Mouse (Mus musculus) midbrain, postnatal 0 days (tissue): Measurements from ENCODE around the gene Mars. TPM values are rescaled to one million over a fixed set of nuclear protein-coding genes. Genes with fewer than 3 reads are reported as not detected.

Experiments used
- ATAC-seq: fragments of 200-750 bp; cut with Nextera tagmentation; 2 replicates; pipeline ENCODE4 v1.8.0; 2017; ENCODE audit warnings: moderate number of reproducible peaks, mild to moderate bottlenecking, moderate TSS enrichment, moderate library complexity; ENCODE audit not compliant: low FRiP score
- DNase-seq: peaks from one replicate; pipeline ENCODE4 v3.0.0-alpha.2; 2015; ENCODE audit warnings: low spot score
- H3K27ac ChIP-seq: fragments of 300-500 bp; sonication (generic); 2 replicates; pipeline ENCODE4 v1.5.1; 2014; ENCODE audit warnings: low read depth, mild to moderate bottlenecking, low read length, mixed read lengths
- H3K27me3 ChIP-seq: fragments of 300-500 bp; sonication (generic); 2 replicates; pipeline ENCODE4 v1.6.1; 2014; ENCODE audit warnings: low read length, control low read depth, mixed read lengths; ENCODE audit not compliant: insufficient read depth
- H3K36me3 ChIP-seq: fragments of 300-500 bp; sonication (generic); 2 replicates; pipeline ENCODE4 v1.6.1; 2014; ENCODE audit warnings: low read length, control low read depth, mixed read lengths; ENCODE audit not compliant: insufficient read depth
- H3K4me1 ChIP-seq: fragments of 300-500 bp; sonication (generic); 2 replicates; pipeline ENCODE4 v1.6.1; 2014; ENCODE audit warnings: mild to moderate bottlenecking, control low read depth, antibody characterized with exemption, low read length, mixed read lengths; ENCODE audit not compliant: insufficient read depth
- H3K4me2 ChIP-seq: fragments of 300-500 bp; sonication (generic); 2 replicates; pipeline ENCODE4 v1.6.1; 2014; ENCODE audit warnings: low read depth, mild to moderate bottlenecking, low read length, mixed read lengths; ENCODE audit not compliant: poor library complexity, severe bottlenecking
- H3K4me3 ChIP-seq: fragments of 300-500 bp; sonication (generic); 2 replicates; pipeline ENCODE4 v1.5.1; 2014; ENCODE audit warnings: low read depth, mild to moderate bottlenecking, low read length, moderate library complexity
- H3K9ac ChIP-seq: fragments of 300-500 bp; sonication (generic); replicated peaks from 2 replicates; pipeline ENCODE4 v1.6.1; 2014; ENCODE audit warnings: mild to moderate bottlenecking, low read length, moderate library complexity, mixed read lengths; ENCODE audit not compliant: poor library complexity, severe bottlenecking
- H3K9me3 ChIP-seq: fragments of 300-500 bp; sonication (generic); 2 replicates; pipeline ENCODE4 v1.6.1; 2016; ENCODE audit warnings: low read length, control low read depth
- CTCF ChIP-seq: IDR thresholded peaks from 2 replicates; pipeline ENCODE4 v1.5.1; 2016; ENCODE audit warnings: antibody characterized with exemption, mild to moderate bottlenecking
- WGBS: fragments of 180-500 bp; shearing (Covaris S2); extraction: QIAGEN DNeasy Blood & Tissue Kit; methylation state at CpG from one replicate; pipeline ENCODE4 v1.1.7; 2014; 5-methylcytosine and 5-hydroxymethylcytosine counted together
- polyA plus RNA-seq: library from polyadenylated mRNA; unstranded; fragments of >200 nt; fragmentation: Nextera tagmentation; extraction: Ambion mirVana; gene quantifications from 2 replicates; pipeline ENCODE4 v1.2.1, GENCODE M21; 2015
- total RNA-seq: library from RNA; depleted of rRNA; stranded (reverse); fragments of >200 nt; gene quantifications from 2 replicates; pipeline ENCODE4 v1.2.3, GENCODE M21; 2014

Gene Mars
- total and polyA plus RNA-seq, 2 experiments from 2014 or later: 62.6 to 112 TPM

DNA sequence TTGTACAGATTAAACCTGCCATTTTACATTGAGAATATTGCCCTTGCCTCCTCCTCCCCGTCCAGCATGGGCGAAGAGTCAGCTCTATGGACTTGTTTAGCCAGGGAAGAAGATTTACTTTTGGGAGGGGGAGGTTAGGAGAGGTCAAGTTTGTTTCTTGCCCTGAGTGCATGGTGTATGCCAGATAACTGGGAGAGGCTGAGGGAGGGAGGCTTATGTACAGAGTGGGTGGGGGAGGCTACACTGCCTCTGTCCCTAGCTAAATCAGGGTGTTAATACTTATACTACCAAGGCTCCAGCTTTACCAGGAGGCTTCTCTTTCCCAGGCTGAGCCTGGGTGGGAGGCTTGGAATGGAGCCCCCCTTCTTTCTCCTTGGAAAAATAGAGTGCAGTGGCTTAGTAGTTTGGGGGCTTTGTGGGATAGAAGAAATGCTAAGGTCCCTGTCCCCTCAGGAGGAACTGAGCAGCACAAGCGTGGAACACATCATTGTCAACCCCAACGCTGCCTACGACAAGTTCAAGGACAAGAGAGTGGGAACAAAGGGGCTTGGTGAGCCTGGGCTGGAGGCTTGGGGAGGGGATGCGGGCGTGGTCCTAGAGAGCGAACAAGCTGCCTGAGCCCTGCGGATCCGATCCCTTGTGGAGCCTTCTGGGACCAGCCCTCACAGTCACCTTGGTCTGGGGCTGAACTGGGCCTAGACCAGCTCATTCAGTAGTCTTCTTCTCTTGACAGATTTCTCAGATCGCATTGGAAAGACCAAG is 37.1 kb downstream of the Mars start:
- Histone ChIP-seq H3K4me3 (no peak overlapping the region), H3K4me2 (no peak overlapping the region), H3K36me3 (peaks cover 85% of the 10 kb centered on the region), H3K9ac (no peak overlapping the region), H3K27ac (no peak overlapping the region), H3K4me1 (no peaks in the 10 kb centered on the region), H3K27me3 (no peaks in the 10 kb centered on the region), H3K9me3 (no peaks in the 10 kb centered on the region)
- ATAC-seq: no peak
- DNase-seq: no peak
- 93% methylated on average over 11 of the region's 11 CpGs for WGBS
- TF ChIP-seq CTCF: no peak

DNA sequence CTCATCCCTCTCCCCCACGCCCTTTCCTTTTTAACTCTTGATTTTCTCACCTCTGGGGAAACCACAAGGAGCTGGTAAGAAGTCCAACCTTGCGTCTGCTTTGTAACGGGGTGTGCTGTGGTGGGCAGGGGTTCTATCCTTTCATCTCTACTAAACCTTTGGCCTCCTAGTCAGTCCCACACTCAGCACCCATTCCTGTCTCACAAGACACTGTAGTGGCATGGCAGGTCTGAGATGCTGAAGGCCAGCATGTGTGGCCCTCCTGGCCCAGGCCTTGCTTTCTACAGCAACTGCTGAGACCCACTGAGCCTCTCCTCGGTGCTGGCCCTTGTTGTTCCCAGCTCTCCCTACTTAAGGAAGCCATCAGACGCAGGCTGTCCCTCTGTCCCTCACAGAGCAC is 39.2 kb downstream of the Mars start:
- peaks cover 5% of the 10 kb centered on the region; the same call in 1 of the 2 replicates for H3K4me1 ChIP-seq
- H3K9ac ChIP-seq: no peak overlapping the region; the same call in 1 of the 2 replicates
- H3K4me3 ChIP-seq: no peak overlapping the region
- TF ChIP-seq CTCF: no peak
- no peak overlapping the region for H3K4me2 ChIP-seq
- DNase-seq (no peak), ATAC-seq (no peak)
- no peak overlapping the region for H3K27ac ChIP-seq
- no peaks in the 10 kb centered on the region for H3K9me3 ChIP-seq
- no peaks in the 10 kb centered on the region for H3K27me3 ChIP-seq
- peaks cover 73% of the 10 kb centered on the region for H3K36me3 ChIP-seq
- WGBS: 85% methylated on average over 5 of the region's 5 CpGs

DNA sequence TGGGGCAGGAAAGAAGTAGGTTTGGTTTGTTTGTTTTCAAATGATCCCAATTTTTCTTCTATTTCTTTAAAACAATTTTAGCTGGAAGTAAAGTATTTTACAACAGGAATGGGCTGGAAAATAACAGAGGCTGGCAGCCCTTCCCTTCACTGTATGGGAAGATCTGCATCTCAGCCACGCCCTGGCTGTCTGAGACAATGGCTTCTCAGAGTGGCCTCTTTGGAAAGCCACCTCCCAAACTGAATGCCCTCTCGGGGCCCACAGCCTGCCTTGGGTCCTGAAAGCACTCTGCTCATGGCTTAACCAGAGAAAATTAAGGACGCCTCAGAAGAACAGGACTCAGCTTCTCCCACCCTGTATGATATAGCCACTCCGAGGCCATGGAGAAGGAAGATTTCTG is 41.7 kb downstream of the Mars start:
- Histone ChIP-seq H3K27ac (no peak overlapping the region), H3K4me2 (no peak overlapping the region), H3K4me1 (peaks cover 9% of the 10 kb centered on the region; the same call in 1 of the 2 replicates), H3K4me3 (no peak overlapping the region), H3K36me3 (peaks cover 52% of the 10 kb centered on the region), H3K9me3 (no peaks in the 10 kb centered on the region), H3K27me3 (no peaks in the 10 kb centered on the region), H3K9ac (no peak overlapping the region)
- DNase-seq (no peak), ATAC-seq (no peak)
- WGBS: 72% methylated on average over 4 of the region's 4 CpGs
- TF ChIP-seq CTCF: no peak

DNA sequence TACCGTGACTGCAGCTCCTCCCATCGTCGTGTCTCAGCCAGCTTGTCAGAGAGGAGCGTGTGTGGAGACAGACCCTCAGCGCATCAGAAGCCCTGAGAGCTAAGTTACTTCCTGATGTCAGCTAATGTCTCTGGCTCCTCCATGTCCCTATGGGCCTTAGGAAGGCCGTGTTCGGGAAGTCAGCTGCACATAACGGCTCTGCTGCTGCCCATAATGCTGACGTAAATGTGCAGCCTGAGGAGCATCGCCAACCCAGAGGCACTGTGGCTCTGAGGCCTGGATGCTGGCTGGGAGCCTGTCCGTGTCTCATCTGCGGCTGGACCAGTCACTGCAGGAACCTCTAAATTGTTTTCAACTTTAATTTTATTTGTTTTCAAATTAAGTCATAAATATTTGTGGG is 42.5 kb downstream of the Mars start:
- no peak for DNase-seq
- WGBS: 81% methylated on average over 12 of the region's 12 CpGs
- Histone ChIP-seq H3K27me3 (no peaks in the 10 kb centered on the region), H3K36me3 (peaks cover 45% of the 10 kb centered on the region), H3K4me1 (peaks cover 9% of the 10 kb centered on the region; the same call in 1 of the 2 replicates), H3K4me3 (no peak overlapping the region), H3K9ac (no peak overlapping the region), H3K4me2 (no peak overlapping the region), H3K27ac (no peak overlapping the region), H3K9me3 (no peaks in the 10 kb centered on the region)
- TF ChIP-seq CTCF: no peak
- no peak for ATAC-seq

DNA sequence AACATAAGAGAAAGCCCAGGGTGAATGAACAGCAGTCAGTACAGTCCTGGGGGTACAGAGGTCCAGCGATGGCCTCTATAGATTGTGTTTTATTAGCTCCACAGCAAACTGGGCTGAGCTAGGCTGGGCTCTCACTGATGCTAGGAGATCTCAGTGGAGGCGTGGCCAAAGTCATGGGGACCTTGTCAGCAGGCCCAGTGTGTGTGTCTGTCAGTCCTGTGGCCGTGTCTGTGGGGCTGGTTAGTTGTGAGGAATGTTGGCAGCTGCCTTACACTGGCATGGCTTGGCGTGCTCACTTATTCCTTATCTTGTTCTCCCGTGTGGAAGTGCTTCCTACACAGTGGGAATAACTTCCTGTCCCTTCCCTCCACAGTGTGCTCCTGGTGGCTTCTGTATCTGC is 43.2 kb downstream of the Mars start:
- Histone ChIP-seq H3K9ac (no peak overlapping the region), H3K4me1 (peaks cover 9% of the 10 kb centered on the region; the same call in 1 of the 2 replicates), H3K4me2 (no peak overlapping the region), H3K27ac (no peak overlapping the region), H3K27me3 (no peaks in the 10 kb centered on the region), H3K9me3 (no peaks in the 10 kb centered on the region), H3K4me3 (no peak overlapping the region), H3K36me3 (peaks cover 39% of the 10 kb centered on the region)
- 93% methylated on average over 5 of the region's 5 CpGs for WGBS
- no peak for DNase-seq
- no peak for TF ChIP-seq CTCF
- no peak for ATAC-seq

DNA sequence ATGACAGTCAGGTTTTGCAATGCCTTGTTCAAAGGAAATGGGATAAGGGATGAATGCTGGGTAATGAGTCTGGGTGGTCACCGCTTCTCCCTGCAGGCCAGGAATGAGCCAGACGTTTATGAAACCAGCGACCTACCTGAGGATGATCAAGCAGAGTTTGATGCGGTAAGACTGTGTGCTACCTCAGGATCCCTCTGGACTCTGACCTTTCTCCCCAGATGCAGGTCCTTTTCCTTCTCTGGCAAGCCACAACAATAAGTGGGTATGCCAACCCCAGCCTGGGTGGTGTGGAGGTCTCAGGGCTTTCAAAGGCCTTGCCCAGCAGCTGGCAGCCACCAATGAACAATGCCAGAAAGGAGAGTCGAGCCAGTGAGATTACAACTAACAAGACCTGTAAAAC is 44.3 kb downstream of the Mars start:
- Histone ChIP-seq H3K36me3 (peaks cover 28% of the 10 kb centered on the region), H3K4me1 (peaks cover 9% of the 10 kb centered on the region; the same call in 1 of the 2 replicates), H3K4me2 (peak overlapping the region; percentile 84), H3K27ac (peak overlapping the region; percentile 94), H3K27me3 (no peaks in the 10 kb centered on the region), H3K9ac (peak overlapping the region; percentile 98), H3K4me3 (peak overlapping the region; percentile 86), H3K9me3 (no peaks in the 10 kb centered on the region)
- ATAC-seq: no peak
- no peak for DNase-seq
- 68% methylated on average over 5 of the region's 5 CpGs for WGBS
- TF ChIP-seq CTCF: no peak
